Mouse (Mus musculus) kidney, adult 18-20 months (tissue): ENCODE results near the gene Dad1.
A peak's percentile ranks its signal among the peaks of the same experiment; 100 is the strongest.

ENCODE experiments used
- DNase-seq: peaks from one replicate; pipeline ENCODE4 v3.0.0; 2021

Dad1 gene

DNA sequence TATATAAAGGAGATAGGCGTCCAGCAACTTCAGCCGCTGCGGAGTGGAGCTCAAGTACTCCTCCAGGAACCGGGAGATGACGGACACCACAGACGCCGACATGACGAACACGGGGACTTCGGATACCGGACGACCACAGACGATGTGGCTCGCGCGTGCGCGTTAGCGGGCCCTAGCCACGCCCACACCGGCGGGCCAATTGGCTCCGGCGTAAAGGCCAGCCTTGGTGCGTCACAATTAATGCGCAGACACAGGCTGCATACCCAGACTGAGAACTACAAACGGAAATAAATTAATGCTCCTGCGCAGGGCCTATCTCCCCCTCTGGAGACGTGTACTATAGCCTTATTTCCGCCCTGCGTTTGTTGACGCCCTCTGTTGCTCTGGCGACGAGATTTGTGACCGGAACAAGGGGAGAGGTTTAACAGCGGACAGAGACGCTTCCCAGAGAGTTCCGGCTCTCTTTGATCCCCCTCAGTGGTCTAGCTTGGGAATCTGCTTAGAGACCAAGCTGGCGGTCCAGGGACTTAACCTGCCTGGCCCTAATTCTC, at the start of gene Dad1, which contains the start of gene Abhd4:
Gene Dad1, minus strand, starts transcription at position 364 of the 551 bp plus-strand sequence.
Gene Abhd4, plus strand, starts transcription at position 448 of the 551 bp plus-strand sequence.
- DNase-seq = peak; percentile 98

DNA sequence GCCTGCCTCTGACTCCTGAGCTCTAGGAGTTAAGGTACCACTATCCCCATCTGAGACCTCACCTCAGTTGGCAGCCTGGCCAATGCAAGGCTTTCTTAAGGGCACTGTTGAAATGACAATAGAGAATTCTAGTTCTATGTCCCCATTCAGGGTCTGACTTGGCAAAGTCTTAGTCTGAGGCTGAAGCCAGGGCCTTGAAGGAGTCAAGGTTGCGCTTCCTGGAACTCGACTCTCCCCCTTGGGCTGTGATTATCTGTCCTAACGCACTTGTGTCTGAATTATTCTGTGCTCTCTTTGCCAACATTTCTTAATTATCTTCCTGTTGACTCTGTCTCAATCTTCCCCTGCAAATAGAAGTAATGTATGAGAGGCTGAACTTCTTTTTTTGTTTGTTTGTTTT, 46.8 kb upstream of the Dad1 start:
- no peak for DNase-seq

DNA sequence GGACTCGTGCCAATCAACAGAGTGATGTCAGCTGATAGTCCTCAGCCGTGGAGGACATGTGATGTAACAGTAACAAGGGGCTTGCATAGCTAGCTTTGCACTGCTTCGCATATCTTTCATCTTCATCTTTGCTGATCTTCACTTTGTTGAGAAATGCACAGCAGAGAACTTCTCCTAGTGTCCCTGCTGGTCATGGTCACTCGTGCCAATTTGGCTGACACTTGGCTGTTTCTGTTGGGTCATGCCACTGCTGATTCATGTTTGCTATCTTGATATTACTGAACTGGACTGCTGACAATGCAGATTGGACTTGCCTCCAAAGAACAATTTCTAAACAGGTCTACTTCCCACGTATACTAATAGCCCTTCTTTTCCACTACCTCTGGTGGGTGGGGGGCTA, 46.2 kb upstream of the Dad1 start:
- DNase-seq = no peak

DNA sequence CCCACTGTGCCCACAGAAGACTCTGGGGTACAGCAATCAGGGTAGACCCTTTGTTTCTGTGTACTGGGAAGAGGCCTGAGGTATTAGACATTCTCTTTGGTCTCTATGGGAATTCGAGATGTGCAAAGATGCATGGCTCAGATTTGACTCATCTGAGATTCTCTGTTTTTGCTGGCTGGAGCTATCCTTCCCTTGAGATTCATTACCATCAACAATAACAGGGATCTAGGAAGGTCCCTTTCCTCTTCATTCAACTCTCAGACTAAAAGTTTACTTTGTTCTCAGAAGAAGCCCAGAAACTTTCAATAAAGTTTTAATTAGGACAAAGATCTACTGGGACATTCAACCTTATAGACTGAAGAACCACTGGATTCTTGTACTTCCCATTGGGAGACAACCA, 30.9 kb upstream of the Dad1 start, which contains the start of gene Olfr49:
Gene Olfr49, minus strand, starts transcription at position 101 of the 400 bp plus-strand sequence.
- no peak for DNase-seq

DNA sequence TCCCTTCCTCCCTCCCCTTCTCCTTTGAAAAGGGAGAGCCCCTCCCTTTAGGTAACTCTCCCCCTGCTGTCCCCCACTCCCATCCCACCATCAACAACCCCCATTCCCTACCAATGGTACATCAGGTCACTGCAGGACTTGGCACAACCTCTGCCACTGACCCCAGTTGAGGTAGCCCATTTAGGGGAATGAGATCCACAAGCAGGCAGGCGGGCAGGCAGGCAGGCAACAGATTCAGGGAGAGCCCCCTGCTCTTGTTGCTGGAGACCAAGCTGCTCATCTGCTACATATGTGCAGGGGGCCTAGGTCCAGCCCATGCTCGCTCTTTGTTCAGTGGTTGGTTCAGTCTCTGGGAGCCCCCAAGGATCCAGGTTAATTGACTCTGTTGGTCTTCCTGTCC, 22.5 kb upstream of the Dad1 start:
- no peak for DNase-seq

DNA sequence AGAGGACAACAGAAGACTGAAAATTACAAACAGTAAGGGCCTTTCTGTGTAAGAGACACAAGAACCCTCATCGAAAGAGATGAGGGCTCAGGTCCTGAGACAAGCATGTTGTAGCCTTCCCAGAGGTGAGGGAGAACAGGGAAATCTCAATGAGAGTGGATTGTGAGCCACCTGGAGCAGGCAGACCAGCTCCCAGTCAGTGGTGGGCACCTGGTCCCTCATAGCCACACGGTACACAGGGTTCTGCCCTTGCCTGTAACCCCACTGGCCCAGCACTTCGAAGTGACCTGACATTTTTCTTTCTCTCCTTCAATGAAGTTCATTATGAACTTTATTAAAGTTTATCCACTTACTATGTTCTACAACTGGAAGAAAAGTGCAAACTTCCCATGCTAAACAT, 18.8 kb upstream of the Dad1 start:
- DNase-seq = no peak

DNA sequence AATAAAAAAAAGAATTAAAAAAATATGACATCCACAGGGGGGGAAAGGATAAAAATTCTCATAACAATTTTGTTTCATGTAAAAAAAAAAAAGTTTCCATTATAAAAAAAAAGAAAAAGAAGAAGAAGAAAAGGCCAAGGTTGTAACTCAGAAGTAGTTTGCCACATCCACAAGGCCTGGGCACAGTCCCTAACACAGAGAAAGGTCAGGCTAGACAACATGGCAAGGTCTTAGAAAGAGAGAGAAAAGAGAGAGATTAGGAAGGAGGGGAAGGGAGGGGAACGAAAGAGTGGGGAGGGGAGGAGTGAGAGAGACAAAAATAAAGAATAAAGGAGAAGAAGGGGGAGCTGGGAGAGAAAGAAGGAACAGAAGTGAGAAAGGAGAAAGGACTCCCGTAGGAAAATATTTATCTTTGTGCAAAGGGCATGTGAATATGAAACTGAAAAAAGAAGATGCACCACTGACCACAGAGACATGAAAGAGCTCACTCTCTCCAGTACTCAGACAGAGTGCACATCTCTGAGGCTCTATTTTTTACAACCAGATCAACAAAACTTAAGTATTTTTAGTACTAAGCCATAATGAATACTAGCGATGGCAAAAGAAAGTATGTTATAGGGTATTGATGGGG, 18.2 kb upstream of the Dad1 start:
- DNase-seq = no peak

DNA sequence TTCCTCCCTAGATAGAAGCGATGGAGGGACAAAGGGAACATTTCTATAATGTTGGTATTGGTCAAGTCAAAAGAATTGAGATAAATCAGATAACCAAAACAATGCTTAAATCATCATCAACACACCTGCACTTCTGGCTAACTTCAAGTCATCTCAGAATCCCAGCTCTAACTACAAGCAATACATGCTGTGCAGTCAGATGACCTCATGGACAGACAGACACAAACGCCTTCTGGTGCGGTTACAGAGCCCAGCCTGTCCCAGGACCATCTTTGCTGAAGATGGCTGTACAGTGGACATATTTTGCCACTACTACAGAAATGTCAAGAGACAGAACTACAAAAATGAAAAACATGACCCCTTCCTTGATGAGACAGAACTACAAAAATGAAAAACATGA, 16.5 kb upstream of the Dad1 start:
- DNase-seq = no peak

DNA sequence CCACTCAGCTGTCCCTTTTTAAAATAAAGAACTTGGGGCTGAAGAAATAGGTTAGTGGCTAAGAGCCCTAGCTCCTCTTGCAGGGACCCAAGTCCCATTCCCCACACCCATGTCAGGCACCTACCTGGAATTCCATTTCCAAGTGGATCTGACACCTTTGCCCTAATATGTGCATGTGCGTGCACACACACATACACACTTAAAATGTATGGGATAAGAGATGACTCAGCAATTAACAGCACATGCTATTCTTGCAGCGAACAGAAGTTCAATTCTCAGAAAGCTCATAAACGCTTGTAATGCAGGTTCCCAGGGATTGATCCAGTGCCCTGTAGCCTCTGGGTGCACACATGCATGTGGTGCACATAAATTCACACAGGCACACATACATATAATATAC, 15.7 kb upstream of the Dad1 start:
- DNase-seq = no peak

DNA sequence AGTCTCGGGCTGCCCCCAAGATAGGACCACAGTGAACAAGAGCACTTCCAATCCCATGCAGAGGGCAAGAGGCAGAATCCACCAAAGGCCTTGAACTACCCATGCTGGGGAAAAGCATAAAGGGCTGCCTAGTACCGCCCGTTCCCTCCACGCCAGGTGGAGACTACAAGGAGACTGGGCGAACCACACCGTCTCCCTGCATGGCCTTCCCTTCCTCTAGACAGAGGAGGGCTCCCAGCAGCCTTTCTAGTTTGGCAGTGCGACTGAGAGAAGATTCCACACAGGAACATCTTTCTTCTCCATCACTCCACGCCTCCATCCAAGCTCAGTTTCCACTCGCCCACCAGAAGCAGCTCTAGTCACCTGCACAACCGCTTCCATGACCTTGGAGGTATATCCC, 14.1 kb upstream of the Dad1 start:
- no peak for DNase-seq

DNA sequence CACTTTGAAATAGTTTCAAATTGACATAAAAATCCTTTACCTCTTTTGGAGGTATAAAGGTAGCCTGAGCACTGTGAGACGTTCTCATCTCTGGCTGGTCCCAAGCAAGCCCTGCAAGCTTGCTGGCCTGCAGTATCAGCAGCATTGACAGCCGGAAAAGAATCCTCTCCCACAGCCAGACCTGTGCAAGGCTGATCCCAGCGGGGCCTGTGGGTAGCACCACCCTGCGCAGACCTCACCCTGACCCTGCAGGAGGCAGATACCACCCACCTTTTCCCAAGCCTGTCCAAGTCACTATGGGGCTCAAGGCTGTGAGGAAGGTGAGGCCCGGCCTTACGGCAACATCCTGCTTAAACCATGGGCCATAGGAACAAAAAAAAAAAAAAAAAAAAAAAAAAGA, 12.0 kb upstream of the Dad1 start:
- no peak for DNase-seq

DNA sequence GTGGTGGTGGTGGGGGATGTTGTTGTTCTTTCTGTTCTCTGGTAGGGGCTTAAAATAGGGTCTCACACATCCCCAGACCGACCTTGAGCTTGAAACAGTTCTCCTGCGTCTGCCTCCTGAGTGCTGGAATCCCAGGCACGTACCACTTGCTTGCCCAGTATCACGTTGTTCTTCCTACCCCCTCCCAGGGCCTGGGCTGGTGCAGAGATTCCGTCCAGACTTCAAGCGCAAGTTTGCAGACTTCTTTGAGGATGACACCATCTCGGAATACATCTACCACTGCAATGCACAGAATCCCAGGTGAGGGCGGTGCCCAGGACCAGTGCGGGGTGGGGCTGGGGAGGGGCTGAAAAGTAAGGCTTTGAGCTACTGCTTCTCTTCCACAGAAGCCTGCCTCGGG, 11.2 kb upstream of the Dad1 start:
- DNase-seq = no peak

DNA sequence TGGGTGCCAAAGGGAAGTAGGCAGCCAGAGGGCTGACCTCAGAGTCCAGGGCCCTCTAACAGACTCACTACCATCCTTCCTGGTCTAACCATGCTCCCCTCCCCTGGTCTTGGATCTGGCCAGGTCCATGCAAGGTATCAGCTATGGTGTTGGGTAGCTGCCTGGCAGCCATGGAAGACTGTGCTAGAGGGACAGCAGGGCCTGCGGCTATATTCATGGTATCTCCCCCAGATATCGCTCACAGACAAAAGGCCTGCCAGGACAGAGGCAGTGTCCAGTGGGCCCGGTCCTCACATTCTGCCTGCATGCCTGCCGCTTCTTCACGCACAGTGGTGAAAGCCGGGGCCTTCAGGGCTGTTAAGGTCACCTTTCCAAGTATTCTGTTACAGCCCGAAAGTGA, 10.3 kb upstream of the Dad1 start:
- DNase-seq = no peak

DNA sequence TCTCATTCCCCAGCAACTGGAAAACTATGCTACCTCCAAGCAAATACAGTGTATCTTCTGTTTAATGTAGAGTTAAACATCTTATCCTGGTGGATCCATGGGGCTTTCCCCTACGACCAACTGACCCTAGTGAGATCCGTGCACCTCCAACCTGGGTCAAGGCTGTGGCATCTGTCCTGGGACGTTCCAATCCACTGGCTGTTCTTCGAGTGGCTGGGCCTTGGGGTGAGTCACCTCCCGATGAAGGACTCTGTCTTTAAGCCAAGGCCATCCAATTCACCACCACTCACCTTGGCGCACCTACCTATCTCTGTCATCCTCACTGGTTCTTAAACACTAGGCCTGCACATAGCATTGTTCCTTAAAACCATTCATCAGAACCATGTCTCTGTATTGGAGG, 9.2 kb upstream of the Dad1 start:
- DNase-seq = no peak

DNA sequence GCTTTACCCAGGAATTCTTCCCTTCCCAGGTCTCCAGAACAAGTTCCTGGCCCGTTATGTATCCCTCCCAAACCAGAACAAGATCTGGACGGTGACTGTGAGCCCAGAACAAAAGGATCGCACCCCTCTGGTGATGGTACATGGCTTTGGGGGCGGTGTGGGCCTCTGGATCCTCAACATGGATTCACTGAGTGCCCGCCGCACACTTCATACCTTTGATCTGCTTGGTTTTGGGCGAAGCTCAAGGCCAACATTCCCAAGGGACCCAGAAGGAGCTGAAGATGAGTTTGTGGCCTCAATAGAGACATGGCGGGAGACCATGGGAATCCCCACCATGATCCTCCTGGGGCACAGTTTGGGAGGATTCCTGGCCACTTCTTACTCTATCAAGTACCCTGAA, 8.7 kb upstream of the Dad1 start:
- no peak for DNase-seq

DNA sequence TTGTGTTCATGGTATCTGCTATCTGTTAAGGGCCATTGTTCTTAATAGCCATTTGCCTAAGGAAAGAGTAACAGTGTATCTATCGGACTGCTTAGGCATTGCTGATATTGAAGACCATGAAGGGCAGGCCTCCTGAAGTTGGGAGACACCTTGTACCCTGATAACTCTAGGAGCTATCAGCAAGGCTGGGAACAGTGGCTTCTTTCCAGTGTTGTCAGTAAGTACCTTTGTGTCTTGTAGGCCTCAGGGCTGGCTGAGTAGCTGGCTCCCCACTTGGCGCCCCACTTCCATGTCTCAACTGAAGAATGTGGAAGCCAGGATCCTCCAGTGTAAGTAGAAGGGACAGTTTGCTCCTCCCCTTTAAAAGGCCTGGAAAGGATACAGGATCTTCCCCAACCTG, 7.5 kb upstream of the Dad1 start:
- DNase-seq = no peak

DNA sequence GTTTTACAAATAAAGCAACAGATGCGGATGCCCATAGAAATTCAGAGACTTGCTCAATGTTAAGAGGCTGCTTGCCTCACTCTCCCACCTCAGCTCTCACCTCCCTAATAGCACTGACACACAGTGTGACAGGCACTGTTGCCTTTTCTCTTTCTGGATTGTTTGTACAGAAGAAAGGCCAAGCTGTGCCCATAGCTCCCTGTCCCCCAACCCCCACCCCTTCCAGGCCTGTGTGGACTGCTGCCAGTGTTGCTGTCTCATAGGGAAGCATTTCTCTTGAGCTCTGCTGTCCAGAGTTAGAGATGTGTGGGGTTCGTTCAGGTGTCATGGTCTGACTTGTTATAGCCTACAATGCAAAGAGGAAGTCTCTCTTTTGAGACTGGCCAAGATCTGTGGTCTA, 6.3 kb upstream of the Dad1 start:
- DNase-seq = no peak

DNA sequence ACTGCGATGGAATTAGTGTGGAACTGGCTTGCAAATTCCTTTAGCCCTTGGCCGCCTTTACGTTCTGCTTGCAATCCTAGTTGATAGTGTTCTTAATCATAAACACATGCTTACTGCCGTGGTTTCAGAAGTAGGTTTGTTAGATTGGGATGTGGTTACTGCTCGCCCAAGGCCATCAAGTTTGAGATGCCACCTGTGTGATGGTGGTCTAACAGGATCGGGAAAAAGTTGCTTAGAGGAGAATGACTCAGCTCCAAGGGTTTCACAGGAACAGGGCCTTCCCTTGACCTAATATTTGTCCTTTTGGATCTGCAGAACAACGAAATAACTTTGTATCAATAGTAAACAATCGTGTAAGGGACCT, 5.8 kb upstream of the Dad1 start:
- DNase-seq = no peak

DNA sequence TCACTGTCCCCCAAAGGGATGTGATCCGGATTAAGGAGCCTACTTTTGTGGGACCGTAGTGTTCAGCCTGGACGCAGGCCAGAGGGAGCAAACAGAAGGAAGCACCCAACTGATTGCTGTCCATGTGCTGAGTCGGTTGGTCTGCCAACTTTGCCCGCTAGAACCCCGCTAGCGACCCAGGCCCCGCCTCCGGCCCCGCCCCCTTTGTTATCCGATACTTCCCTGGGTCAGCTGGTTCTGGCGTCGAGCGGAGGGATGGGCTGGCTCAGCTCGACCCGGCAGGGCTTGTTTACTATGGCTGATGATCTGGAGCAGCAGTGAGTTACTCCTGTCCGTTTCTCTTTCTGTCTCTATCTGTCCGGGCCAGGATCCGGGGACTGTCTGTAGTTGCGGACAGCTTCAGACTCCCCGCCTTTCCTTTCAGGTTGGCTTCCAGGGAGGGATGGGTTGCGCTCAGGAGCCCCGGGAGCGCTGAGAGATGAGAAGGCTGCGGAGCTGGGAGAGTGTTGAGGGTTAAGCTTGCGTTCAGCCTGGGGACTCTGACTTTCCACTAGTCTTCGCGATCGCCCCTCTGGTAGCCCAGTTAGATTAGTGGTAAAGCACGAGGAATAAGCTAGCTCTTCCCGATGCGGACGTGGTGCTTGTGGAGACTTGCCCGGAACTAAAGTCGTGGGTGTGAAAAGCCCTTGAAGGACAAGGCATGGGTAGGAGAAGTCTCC, 5.3 kb upstream of the Dad1 start:
- DNase-seq = peak; percentile 97

DNA sequence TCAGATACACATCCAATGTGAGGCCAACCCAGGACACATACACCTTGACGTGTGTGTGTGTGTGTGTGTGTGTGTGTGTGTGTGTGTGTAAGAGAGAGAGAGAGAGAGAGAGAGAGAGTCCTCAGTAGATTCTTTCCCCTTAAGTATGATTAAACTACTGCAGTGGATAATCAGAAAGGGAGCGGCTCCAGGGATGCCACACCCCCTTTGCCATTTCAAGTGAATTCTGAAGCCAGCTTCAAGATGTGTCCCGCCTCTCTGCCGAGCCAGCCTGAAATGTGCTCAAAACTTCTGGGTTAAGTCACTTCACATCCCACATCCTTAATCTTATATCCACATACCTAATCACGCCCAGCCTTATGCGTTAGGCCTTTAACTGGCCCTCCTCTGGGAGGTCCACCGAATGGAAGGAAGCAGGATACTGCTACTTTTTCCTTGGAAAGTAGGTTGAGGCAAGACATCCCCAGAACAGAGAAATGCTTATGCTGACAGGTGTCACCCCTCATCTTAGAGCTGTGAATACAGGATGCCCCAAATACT, 4.3 kb upstream of the Dad1 start:
- no peak for DNase-seq

DNA sequence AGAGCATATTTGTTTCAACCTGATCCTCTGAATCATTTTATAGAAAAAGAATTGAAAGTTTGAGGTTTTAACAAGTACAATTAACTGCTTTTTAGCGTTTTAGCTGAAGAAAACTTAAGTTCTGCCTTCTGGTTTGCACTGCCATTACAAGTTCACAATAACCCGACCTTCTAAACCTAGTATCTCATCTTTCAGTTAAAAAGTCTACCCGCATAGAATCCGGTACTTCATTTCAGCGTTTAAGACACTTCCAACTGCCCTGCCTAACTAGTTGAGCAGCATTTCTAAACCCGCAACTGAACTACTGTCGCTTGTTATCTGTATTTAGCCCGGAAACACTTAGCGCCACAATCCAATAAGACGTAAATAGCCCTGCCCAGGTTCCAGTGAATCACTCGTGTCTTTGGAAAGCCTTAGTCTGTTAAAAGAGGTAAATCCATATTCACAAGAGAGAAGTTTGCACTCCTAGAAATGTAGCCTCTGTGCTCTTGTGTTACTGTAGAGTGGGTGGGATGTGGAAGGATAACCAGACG, 832 bp upstream of the Dad1 start:
- DNase-seq = no peak

DNA sequence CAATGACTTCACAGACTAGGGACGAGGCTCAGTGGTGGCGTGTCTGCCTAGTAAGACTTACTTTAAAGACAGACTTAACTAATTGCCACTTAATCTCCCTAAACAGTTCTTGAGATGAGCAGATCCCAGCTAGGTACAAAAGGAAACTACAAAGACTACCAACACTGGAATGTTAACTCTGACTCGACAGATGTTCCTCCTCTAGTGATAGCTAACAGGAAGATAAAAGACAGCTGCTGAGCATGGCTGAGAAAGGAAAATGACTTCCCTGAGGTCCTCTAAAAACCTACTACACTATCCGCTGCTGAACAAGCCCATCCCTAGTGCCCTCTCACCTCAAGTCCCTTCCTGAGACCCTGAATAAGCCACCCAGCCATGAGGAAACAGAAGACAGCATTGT, 3.8 kb downstream of the Dad1 start:
- DNase-seq = no peak

DNA sequence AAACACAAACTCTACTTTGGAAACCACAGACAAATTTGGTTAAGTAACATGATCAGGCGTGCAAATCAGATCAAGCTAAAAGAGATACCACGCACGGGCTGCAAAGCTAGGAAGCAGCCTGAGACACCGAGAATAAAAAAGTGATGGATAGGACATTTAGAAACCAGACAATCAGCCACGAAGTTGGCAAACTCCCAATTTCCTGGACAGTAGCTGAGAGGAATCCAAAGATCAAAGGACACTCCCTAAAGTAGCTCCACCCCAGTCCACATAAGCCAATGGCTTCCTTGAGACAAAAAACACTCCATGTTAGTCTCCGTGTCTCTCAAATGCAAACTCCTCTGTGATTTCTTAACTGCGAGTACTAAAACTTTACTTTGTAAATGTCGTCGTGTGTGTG, 4.6 kb downstream of the Dad1 start:
- peak; percentile 61 for DNase-seq

DNA sequence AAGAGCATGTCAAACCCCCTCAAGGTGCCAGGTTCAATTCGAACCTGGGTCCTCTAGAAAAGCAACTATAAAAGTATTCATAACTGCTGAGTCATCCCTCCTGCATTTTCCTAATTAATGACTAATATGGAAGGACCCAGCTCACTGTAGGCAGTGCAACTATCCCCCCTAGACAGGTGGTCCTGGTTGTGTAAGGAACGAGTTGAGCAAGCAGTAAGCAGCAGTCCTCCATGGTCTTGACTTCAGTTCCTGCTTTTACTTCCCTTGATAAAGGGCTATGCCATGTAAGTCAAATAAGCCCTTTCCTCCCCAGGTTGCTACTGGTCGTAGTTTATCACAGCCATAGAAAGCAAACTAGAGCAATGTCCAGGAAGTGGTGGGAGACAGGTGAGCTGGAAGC, 7.7 kb downstream of the Dad1 start:
- DNase-seq = no peak
